Mouse (Mus musculus) stomach, postnatal 0 days (tissue): ENCODE measurements around the gene Fahd1.

Experiments used
- CTCF ChIP-seq: IDR thresholded peaks from 2 replicates; pipeline ENCODE4 v1.5.1; 2016; ENCODE audit warnings: antibody characterized with exemption, low read depth, mild to moderate bottlenecking, moderate library complexity
- EP300 ChIP-seq: optimal IDR thresholded peaks from 2 replicates; pipeline ENCODE3; 2016; ENCODE audit warnings: antibody characterized with exemption

DNA sequence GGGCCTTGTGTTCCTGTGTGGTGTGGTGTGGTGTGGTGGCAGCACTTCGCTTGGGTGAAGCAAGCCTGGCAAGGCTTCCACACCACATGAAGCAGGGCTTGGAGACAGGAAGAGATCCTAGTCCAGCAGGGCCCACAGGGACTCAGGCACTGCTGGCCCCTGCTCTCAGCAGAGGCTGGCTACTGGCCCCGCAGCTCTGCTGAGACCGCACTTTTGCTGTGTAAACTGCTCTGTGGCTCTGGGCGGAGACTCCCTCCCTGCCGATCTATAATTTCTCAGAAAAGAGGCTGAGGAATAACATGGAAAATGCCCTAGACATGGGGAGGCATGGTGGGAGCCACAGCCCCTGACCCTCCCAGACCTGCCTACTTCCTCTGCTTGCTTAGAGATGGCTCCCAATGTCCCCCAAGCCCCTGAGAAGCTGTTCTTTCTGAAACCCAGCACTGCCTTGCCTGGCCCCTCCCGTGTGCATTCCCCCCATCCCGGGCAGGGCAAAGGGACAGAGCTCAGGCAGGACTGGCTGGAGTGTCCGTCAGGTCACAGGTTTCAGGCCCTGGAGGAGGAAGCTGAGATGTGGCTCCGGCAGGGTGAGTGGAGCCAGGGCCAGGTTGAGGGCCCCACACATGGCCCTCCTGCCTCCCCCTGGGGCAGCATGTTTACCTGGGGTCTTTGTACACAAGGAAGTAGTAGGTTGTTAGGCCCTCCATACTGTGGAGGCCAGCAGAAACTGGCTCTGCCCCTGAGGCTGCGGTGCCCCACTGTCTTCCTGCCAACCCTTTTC lies 27.4 kb upstream of the Fahd1 start:
- TF ChIP-seq CTCF: no peak
- TF ChIP-seq EP300: no peak
